Mouse (Mus musculus) limb, embryonic 10.5 days (tissue): ENCODE results near the gene Ociad1. TPM values are rescaled to one million over a fixed set of nuclear protein-coding genes. Genes with fewer than 3 reads are reported as not detected.

Source experiments
- DNase-seq: peaks from one replicate; pipeline ENCODE4 v3.0.0-alpha.2; 2017; ENCODE audit warnings: low spot score
- H3K27ac ChIP-seq: fragments of 300-500 bp; sonication (generic); 2 replicates; pipeline ENCODE4 v1.5.1; 2016; ENCODE audit warnings: mild to moderate bottlenecking
- H3K27me3 ChIP-seq: fragments of 300-500 bp; sonication (generic); 2 replicates; pipeline ENCODE4 v1.6.1; 2016; ENCODE audit warnings: low read depth, mild to moderate bottlenecking; ENCODE audit not compliant: poor library complexity, severe bottlenecking
- H3K36me3 ChIP-seq: fragments of 300-500 bp; sonication (generic); 2 replicates; pipeline ENCODE4 v1.6.1; 2016; ENCODE audit warnings: mild to moderate bottlenecking, moderate library complexity
- H3K4me1 ChIP-seq: fragments of 300-500 bp; sonication (generic); 2 replicates; pipeline ENCODE4 v1.6.1; 2016
- H3K4me3 ChIP-seq: fragments of 300-500 bp; sonication (generic); 2 replicates; pipeline ENCODE4 v1.5.1; 2016; ENCODE audit warnings: mild to moderate bottlenecking, moderate library complexity
- H3K9me3 ChIP-seq: fragments of 300-500 bp; sonication (generic); replicated peaks from 2 replicates; pipeline ENCODE4 v1.6.1; 2016; ENCODE audit warnings: mild to moderate bottlenecking
- WGBS: fragments of 180-500 bp; shearing (Covaris S2); methylation state at CpG from one replicate; pipeline ENCODE4 v1.1.7; 2016; 5-methylcytosine and 5-hydroxymethylcytosine counted together
- polyA plus RNA-seq: library from polyadenylated mRNA; unstranded; fragments of >200 nt; fragmentation: Nextera tagmentation; extraction: Ambion mirVana; gene quantifications from 2 replicates; pipeline ENCODE4 v1.2.1, GENCODE M21; 2016

Gene Ociad1
- polyA plus RNA-seq, 1 experiment from 2014 or later = 130 TPM

DNA sequence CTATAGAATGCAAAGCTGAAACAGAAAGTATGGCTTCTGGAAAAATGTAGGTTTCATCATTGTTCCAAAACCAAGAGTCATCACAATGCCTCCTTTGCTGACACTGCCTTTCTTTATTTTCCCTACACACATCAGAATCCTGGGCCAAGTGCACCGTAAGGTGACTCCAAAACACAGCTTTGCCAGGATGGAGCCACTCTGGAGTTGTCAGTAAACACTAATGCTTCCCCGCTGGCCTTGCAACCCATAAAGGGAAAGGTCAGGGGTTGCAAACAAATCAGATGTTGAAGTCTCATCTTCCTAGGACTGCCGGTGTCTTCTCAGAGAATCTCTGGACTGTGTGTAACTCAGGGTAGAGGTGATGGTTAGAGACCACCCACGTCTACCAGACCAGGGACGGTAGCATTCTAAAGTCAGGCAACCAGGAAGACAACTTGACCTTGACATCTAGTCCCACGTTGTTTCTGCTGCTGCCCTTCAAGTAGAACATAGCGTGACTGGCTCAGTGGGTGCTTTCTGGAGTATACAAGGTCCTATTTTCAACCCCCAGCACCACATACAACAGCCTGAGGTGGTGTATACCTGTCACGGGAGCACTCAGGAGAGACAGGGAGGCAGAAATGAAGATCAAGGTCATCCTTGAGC lies 32.1 kb downstream of the Ociad1 start:
- 80% methylated on average over 8 of the region's 8 CpGs for WGBS
- DNase-seq = no peak
- Histone ChIP-seq H3K9me3 (no peaks in the 10 kb centered on the region), H3K36me3 (no peaks in the 10 kb centered on the region), H3K4me1 (no peaks in the 10 kb centered on the region), H3K27me3 (no peaks in the 10 kb centered on the region), H3K4me3 (no peak overlapping the region), H3K27ac (no peak overlapping the region)

DNA sequence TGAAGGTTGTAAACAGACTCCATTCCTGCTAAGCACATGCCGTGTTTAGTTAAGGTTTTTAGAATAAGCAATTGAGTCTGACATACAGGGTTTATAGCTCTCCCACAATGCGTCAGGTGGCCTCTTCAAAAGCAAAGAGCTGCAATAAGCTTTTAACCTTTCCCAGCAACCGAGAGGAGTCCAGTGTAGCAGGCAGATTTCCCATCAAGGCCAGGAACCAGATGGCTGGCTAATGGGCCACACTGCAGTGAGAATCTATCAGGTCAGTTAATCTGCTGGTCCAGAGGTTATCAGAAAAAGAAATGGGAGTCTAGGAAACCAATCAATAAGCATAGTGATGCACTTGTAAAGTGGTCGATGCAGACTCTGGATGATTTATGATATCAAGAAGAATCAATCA lies 38.4 kb downstream of the Ociad1 start:
- H3K27ac ChIP-seq = no peak overlapping the region
- no peaks in the 10 kb centered on the region for H3K9me3 ChIP-seq
- peaks cover 14% of the 10 kb centered on the region for H3K4me1 ChIP-seq
- no peaks in the 10 kb centered on the region for H3K36me3 ChIP-seq
- WGBS = 14% methylated on average over 4 of the region's 4 CpGs
- no peak for DNase-seq
- H3K4me3 ChIP-seq = no peak overlapping the region
- no peaks in the 10 kb centered on the region for H3K27me3 ChIP-seq

DNA sequence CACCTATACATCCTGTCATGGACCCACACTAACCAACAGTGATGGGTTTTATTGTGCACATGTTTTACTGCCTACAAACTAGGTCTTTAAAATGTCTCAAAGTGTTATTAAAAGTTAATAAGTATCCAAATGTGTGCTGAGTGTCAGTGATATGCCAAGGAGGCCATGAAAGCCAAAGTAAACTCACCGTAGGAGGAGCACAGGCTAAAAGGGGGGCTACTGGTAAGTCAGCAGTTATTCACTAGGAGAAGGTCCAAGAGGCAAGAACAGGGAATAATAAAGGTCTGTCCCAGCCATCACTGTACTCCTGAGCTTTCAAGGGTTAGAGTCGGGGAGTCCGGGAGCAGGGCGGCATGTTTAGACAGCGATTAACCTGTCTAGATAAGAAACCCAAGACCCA lies 43.9 kb downstream of the Ociad1 start:
- H3K4me3 ChIP-seq = no peak overlapping the region
- H3K9me3 ChIP-seq = no peaks in the 10 kb centered on the region
- WGBS = 44% methylated on average over 5 of the region's 5 CpGs
- DNase-seq = no peak
- H3K27ac ChIP-seq = no peak overlapping the region
- H3K27me3 ChIP-seq = peaks cover 27% of the 10 kb centered on the region
- no peaks in the 10 kb centered on the region for H3K36me3 ChIP-seq
- peaks cover 32% of the 10 kb centered on the region for H3K4me1 ChIP-seq

DNA sequence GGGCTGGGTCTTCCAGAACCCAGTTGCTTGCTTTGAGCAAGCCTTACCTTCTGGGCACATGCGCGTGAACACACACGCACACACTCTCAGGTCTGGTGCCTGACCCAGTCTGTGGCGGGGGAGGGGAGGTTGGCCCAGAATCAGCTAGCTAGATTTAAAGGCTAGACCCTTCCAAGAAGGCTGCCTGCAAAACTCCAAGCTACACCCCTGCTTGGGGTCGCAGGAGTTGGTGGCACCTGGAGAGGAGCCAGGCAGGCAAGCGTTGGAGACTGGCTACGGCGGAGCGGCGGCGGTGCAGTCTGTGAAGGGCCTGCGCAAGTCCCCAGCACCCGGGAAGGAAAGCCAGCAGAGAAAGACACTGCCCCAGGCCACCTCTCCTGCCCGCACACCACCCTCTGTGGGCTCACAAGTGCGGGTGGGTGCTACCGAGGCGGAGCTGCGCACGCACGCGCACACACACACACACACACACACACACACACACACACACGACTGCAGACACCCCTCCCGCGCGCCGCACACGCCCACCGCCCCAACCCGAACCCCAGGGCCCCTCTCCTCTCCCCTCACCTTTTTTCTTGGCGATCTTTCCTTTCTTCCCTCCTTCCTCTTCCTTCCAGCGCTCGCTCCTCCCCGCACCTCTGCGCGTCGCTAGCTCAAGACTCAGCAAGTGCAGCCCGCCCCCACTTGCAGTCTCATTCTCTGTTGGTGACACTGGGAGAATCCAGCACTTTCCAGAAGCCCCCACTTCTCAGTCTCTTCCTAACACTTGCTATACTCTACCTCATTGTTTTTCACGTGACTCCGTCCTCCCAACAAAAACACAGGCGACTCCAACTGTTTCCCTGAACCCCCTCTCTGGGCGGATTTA lies 45.6 kb downstream of the Ociad1 start:
- peaks cover 31% of the 10 kb centered on the region for H3K4me1 ChIP-seq
- peak overlapping the region; percentile 85 for H3K27ac ChIP-seq
- H3K4me3 ChIP-seq = peak overlapping the region; percentile 74
- H3K9me3 ChIP-seq = no peaks in the 10 kb centered on the region
- 4% methylated on average over 41 of the region's 41 CpGs for WGBS
- no peaks in the 10 kb centered on the region for H3K36me3 ChIP-seq
- peak; percentile 66 for DNase-seq
- H3K27me3 ChIP-seq = peaks cover 27% of the 10 kb centered on the region

DNA sequence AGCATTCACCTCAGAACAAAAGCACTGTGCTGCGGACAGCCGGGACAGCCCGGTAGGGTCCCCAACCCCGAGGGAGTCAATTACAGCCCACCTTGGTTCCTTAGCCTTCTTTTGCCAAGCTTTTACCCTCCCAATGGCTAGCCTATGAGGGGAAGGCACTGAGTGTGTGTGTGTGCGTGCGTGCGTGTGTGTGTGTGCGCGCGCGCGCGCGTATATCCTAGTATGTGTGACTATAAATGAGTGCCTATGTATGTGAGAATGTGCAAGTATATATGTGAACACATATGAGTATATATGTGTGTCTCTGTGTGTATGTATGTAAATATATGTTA lies 46.2 kb downstream of the Ociad1 start:
- H3K9me3 ChIP-seq = no peaks in the 10 kb centered on the region
- whole genome bisulfite sequencing = 54% methylated on average over 14 of the region's 14 CpGs
- no peaks in the 10 kb centered on the region for H3K36me3 ChIP-seq
- H3K4me3 ChIP-seq = peak overlapping the region; percentile 74
- H3K27me3 ChIP-seq = peaks cover 27% of the 10 kb centered on the region
- DNase-seq = no peak
- H3K27ac ChIP-seq = peak overlapping the region; percentile 85
- H3K4me1 ChIP-seq = peaks cover 31% of the 10 kb centered on the region

DNA sequence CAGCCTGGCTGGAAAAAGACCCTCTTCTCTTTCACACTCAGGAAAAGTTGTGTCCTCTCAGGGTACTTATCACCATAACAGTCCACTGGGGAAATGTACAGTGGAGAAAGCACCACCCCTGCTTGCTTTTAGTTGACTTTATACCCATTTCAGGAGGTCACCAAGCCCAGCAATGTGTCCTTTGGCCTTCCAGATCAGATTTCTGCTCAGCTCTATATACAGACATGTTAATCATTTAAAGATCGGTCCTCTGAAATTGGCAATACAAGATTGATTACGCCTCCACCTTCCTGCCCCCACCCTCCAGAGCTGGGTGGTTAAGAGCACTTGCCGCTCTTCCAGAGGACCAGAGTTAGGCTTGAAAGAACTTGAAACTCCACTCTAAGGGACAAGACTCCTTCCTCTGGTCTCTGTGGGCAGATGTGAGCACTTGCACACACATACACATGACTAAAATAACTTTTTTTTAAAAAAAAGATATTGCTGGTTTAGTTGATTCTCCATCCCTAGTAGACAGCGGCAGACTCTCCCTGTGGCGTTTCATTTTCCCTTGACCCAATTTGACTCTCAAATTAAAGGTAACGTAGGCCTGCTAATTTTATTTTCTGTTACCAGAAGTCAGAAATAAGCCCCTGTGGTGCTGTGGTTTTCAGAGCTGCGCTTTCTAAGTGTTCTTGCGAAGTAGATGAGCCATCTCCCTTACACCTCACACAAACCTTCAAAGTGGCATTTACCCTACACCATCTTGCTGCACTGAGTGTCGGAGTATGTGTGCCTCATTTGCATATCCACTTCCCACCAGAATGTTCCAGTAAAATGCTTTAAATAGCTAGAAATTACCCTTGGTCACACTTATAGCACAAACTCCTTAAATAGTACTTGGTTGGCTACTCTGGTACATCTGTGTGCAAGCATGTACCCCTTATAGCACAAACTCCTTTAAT lies 47.5 kb downstream of the Ociad1 start:
- 89% methylated on average over 9 of the region's 9 CpGs for WGBS
- H3K4me3 ChIP-seq = no peak overlapping the region
- H3K4me1 ChIP-seq = peaks cover 28% of the 10 kb centered on the region
- no peaks in the 10 kb centered on the region for H3K36me3 ChIP-seq
- no peaks in the 10 kb centered on the region for H3K9me3 ChIP-seq
- DNase-seq = no peak
- no peak overlapping the region for H3K27ac ChIP-seq
- H3K27me3 ChIP-seq = peaks cover 27% of the 10 kb centered on the region

DNA sequence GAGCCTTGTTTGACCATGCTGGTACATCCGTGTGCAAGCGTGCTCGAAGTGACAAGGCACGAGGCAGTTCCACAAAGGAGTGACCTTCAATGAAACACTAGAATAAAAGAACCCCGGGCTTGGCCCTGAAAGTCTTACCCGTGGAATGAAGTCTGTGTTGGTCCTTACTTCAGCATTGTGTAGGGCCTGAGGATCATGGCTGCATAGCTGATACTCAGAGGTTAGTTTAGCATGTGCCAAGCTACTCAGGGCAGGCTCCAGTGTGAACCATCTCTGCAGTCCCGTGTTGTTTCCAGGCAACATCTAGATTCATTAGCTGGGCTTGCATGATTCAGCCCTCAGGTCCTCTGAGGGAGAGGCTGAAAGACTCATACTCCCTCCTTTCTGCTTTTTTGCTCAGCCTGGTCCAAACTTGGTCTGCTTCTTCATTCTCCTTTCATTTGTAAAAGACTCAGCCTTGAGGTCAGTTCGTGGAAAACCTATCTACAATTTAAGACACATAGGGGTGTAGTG lies 48.2 kb downstream of the Ociad1 start, which contains the start of gene Ociad2:
Gene Ociad2 (minus strand): TSS at position 306 of the 513 bp plus-strand sequence.
- Histone ChIP-seq H3K4me3 (no peak within 1 kb of the TSS), H3K4me1 (peaks cover 25% of the 10 kb centered on the region), H3K27me3 (peaks cover 27% of the 10 kb centered on the region), H3K27ac (no peak within 1 kb of the TSS), H3K36me3 (no peaks in the 10 kb centered on the region), H3K9me3 (no peaks in the 10 kb centered on the region)
- no peak for DNase-seq
- 86% methylated on average over 8 of the region's 8 CpGs for WGBS

DNA sequence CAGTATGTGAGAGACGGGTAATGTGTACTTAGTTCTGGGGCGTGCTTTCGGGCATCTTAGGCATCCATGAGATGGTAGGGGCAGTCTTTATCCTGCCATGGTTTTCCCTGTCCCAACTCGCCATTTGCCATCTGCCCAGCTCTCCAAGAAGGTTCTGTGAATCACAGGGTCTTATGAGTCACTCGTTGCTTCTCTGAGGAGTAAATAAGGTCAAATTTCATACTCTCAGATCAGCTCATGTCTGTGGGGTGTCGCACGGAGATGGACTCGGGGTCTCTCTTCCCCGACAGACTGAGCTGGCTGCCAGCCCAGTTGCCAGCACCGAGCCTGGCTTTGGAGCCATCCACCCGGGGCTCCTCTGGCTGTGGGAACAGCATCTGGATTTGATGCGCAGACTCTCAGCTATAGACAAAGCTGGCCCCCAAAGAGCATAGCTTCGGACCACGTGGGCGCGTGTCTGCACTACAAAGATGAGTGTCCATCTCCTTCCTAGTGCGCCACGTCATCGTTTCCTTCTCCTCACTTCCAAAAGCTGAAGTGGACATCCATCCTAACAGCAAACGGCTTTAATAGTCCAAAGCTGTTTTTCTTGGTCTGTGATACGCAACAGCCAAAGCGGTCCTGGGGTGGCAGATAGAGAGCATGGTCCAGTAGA lies 50.2 kb downstream of the Ociad1 start:
- Histone ChIP-seq H3K27me3 (peaks cover 25% of the 10 kb centered on the region; the same call in 1 of the 2 replicates), H3K27ac (no peak overlapping the region), H3K36me3 (no peaks in the 10 kb centered on the region), H3K4me1 (peaks cover 11% of the 10 kb centered on the region), H3K9me3 (no peaks in the 10 kb centered on the region), H3K4me3 (no peak overlapping the region)
- WGBS = 92% methylated on average over 22 of the region's 22 CpGs
- DNase-seq = no peak

DNA sequence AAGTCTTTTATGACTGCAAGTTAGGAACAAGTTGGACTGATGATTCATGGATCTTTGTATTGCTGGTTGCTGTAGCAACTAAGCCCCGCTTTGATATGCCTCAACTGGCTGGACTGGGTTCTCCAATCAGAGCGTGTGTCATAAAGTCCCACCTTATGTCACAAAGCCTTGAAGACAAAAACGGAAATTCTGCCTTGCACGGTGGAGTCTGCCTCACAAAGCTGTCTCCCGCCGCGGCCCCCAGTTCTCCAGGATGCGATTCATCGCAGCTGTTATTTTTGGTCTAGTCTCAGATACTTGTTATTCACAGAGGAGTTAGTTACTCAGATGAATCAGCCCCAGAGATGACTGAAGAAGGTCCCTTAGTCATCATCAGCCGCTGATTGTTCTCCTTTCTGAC lies 51.7 kb downstream of the Ociad1 start:
- no peaks in the 10 kb centered on the region for H3K4me1 ChIP-seq
- H3K36me3 ChIP-seq = no peaks in the 10 kb centered on the region
- H3K27ac ChIP-seq = no peak overlapping the region
- DNase-seq = no peak
- WGBS = 90% methylated on average over 10 of the region's 10 CpGs
- no peak overlapping the region for H3K4me3 ChIP-seq
- no peaks in the 10 kb centered on the region for H3K9me3 ChIP-seq
- H3K27me3 ChIP-seq = peaks cover 20% of the 10 kb centered on the region; the same call in 1 of the 2 replicates

DNA sequence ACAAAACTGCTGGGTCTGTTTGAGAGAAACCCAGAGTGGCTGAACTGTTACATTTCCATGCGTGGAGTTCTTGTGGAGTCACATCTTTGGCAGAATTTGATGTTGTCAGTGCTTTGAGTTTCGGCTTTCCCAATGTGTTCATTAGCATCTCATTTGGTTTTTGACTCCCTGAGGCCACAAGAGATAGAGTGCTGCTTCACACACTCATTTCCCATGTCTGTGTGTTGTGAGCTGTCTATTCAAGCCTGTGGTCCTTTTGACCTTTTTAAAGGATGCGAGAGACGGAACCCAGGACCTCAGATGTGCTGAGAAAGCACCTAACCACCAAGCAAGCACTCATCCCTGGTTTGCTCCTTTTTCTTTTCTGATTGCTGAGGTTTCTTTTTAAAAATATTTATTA lies 52.7 kb downstream of the Ociad1 start:
- H3K36me3 ChIP-seq = no peaks in the 10 kb centered on the region
- no peak overlapping the region for H3K27ac ChIP-seq
- WGBS = 92% methylated on average over 4 of the region's 4 CpGs
- no peaks in the 10 kb centered on the region for H3K9me3 ChIP-seq
- no peaks in the 10 kb centered on the region for H3K4me1 ChIP-seq
- H3K27me3 ChIP-seq = 0 out of 2 replicates have a peak, but pooled peaks cover 16% of the 10 kb centered on the region
- no peak overlapping the region for H3K4me3 ChIP-seq
- DNase-seq = no peak

DNA sequence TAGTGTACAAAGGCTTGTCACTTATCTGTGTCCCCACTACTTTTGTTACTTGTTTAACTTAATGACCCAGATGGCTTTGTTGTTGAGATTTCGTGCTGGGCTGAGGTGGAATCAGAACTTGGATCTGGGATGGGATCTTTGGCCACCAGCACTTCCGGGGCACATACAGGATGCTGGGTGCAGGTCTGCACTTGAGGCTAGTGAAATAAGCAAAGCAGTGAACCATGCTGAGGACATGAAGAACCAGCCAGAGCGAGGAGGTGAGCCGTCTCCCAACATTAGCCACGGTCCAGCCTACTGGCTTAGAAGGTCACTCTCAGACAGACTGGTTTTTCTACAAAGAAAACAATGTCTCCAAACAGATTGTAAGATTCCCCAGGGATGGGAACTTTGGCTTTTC lies 56.9 kb downstream of the Ociad1 start:
- Histone ChIP-seq H3K9me3 (no peaks in the 10 kb centered on the region), H3K36me3 (no peaks in the 10 kb centered on the region), H3K27me3 (0 out of 2 replicates have a peak, but pooled peaks cover 9% of the 10 kb centered on the region), H3K27ac (no peak overlapping the region), H3K4me1 (no peaks in the 10 kb centered on the region), H3K4me3 (no peak overlapping the region)
- WGBS = 77% methylated on average over 5 of the region's 5 CpGs
- no peak for DNase-seq

DNA sequence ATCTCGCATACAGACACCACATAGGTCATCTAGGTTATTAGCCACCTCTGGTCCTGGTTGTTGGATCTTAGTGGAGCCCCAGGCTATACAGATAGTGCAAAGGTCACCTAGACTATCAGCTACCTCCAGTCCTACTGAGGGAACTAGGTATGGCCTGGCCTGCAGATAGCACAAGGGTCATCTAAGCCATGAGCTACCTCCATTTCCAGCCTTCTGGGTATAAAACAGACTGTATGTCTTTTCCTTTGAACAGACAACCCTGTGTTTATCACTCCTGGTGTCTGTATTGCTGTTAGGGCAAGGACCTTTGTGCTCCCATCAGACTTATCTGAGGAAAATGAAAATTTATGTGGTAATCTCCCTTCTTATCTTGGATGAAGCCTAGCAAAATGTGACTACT lies 59.2 kb downstream of the Ociad1 start:
- WGBS = 86% methylated on average over 1 of the region's 1 CpGs
- Histone ChIP-seq H3K4me1 (no peaks in the 10 kb centered on the region), H3K36me3 (no peaks in the 10 kb centered on the region), H3K27me3 (0 out of 2 replicates have a peak, but pooled peaks cover 8% of the 10 kb centered on the region), H3K4me3 (no peak overlapping the region), H3K27ac (no peak overlapping the region), H3K9me3 (no peaks in the 10 kb centered on the region)
- DNase-seq = no peak
